Mouse (Mus musculus): Measurements from ENCODE around the gene Ntan1. TPM values are rescaled to one million over a fixed set of nuclear protein-coding genes. Genes with fewer than 3 reads are reported as not detected.
"Not testable (repeated sequence)": the region's sequence is repeated elsewhere in the genome, so short reads cannot be mapped to it uniquely, and the experiment has no call there.

Ntan1 gene
- total RNA-seq (2015; ENCODE audit: low replicate concordance) (22.0 and 25.6 TPM in 2 replicates), total RNA-seq (2017; ENCODE audit: low replicate concordance) (6.3 and 24.6 TPM in 2 replicates)

DNA sequence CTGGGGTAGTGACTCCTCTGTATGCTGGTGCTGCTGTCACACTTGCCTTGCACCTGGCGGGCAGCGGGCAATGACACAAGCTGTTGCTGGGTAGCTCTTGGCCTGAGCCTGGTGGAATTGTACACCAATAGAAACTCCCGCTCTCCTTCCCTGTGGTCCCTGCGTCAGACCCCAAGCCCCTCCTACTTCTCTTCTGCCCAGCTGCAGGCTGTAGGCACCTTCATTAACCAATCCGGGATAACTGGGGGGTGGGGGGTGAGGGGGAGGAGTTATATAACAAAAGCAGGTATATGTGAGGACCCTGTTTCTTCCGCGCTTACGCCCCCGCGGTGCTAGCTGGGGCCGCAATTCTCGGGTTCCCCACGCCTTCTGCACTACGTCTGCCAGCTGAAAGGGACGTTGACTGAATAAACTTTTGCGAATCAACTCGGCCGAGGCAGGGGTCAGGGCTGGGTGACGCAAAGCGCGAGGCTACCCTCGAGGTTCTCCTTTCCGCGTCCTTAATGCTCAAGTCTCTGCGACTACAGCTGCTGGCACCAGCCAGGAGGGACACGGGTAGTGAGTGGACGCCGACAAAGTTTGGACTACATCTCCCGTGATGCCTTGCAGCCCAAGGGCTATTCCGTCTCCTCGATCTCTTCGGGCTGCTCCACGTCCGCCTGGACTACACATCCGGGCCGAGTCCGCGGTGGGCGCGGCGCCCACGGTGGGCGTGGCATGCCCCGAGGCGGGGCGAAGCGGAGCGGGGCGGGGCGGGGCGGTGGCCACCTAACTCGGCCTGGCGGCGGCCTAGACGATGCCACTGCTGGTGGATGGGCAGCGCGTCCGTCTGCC is at the start of gene Ntan1:
Gene Ntan1 (plus strand): TSS at position 286 of the 834 bp plus-strand sequence.
- ATAC-seq (replicated peaks; ENCODE audit: low FRiP score, poor library complexity, severe bottlenecking) = peak; percentile 95

DNA sequence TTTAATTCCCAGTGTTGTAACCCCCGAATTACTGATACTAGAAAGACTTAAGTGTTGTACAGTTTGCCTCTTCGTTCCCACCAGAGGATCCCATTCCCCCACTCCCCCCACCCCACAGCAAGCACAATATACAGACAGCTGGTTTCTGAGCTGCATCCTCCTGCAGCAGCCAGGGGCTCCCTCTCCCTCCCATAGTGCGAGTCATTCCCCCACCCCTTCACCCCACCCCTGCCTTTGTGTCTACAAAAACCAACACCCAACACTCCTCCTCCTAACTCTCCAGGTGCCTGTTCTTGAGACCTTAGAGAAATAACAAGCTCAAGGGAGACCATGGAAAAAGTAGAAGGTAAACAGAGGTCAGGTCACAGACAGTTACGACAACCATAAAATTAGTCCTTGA is 47.0 kb upstream of the Ntan1 start:
- ATAC-seq (replicated peaks; ENCODE audit: low FRiP score, poor library complexity, severe bottlenecking) = not testable (repeated sequence)

DNA sequence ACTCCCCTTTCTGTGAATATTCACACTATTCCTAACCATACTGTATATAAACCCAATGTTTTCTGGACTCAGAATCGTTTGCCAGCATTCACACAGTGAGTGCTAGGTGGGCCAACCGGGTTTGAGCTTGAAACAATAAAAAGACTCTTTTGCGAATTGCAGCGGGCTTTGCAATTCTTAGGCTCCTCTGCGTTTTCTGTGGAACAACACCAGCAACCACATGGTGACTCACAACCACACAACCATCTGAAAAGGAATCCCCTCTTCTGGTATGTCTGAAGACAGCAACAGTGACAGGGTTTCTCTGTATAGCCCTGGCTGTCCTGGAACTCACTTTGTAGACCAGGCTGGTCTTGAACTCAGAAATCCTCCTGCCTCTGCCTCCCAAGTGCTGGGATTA is 46.6 kb upstream of the Ntan1 start:
- ATAC-seq (replicated peaks; ENCODE audit: low FRiP score, poor library complexity, severe bottlenecking) = not testable (repeated sequence)

DNA sequence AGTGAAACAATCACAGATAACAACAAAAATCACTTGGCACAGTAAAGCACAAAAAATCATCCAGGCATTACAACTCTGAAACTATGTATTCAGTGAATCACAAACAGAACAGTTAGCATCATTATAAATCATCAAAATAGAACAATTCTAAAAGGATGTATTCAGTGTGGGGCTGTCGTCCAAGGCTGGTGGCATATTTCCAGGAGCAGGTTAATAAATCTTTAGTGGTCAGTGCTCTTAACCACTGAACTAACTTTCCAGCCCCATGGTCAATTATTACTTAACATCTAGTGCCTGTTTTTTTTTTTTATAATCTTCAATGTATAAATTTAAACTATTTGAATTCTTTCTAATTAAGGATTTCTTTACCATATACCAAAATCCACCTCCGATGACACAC is 44.6 kb upstream of the Ntan1 start:
- ATAC-seq (replicated peaks; ENCODE audit: low FRiP score, poor library complexity, severe bottlenecking) = not testable (repeated sequence)

DNA sequence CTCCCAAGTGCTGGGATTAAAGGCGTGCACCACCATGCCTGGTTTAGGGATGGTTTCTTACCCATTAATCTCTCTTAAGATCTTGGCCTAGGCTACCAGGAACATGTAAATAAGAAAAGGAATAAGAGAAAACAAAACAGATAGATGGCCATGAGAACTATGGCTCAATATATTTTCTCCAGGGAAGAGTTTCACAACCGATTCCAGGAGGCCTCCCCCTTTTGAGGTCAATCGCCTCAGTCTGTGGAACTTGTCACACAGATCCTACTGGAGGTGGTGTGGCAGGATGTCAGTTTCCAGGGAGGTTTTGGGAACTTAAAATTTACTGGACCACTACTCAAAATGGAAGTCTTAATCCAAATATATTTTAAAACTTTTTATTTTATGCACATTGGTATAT is 44.0 kb upstream of the Ntan1 start:
- not testable (repeated sequence) for ATAC-seq (replicated peaks; ENCODE audit: low FRiP score, poor library complexity, severe bottlenecking)

DNA sequence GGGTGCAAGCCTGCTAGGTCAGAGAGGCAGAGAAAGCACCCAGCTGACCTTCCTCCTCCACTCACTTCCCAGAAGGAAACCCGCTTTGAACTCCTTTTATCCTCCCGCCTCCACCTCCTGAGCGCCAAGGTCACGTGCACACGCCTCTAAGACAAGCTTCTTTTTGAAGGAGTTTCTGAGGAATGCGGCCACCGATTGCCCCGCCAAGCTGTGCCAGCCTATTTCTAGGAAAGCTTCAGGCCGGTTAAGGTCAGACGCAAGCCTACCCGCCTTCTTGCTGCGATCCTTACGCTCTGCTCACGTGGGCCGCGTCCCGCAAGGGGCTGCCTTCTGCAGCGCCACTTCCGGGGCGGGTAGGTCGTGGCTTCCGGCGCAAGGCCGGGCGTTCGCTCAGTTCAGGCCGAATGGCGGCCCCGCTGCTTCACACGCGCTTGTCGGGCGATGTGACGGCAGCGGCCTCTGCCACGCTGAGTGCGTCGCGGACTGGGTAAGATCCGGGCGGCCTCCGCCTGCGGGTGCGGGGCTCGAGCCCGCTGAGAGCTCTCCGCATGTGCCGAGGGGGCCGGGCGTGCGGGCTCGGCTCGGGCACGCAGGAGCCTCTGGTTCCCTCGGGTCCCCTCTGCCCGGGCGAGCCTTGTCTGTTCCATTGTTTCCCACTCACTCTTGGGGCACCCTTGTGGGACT is 38.1 kb upstream of the Ntan1 start, which contains the start of gene Rrn3:
Gene Rrn3 (plus strand): TSS at position 356 of the 684 bp plus-strand sequence.
- ATAC-seq (replicated peaks; ENCODE audit: low FRiP score, poor library complexity, severe bottlenecking) = peak; percentile 99

DNA sequence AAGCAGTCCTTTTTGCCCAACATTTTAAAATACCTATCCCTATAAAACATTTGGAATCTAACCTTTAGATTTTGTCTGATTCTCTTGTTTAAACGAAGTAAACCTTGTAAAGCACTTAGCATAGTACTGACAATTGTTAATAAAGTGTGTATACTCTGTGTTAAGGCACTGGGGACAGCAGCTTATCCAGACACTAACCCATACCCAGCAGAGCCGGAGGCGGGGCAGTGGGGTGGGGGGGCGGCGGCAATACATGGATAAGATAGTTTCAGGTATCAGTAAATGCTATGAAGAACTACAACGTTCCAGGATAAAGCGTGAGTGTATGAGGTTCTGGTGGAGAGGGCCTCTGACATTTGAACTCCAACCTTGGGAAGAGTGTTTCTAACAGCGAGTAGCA is 37.4 kb upstream of the Ntan1 start:
- no peak for ATAC-seq (replicated peaks; ENCODE audit: low FRiP score, poor library complexity, severe bottlenecking)

DNA sequence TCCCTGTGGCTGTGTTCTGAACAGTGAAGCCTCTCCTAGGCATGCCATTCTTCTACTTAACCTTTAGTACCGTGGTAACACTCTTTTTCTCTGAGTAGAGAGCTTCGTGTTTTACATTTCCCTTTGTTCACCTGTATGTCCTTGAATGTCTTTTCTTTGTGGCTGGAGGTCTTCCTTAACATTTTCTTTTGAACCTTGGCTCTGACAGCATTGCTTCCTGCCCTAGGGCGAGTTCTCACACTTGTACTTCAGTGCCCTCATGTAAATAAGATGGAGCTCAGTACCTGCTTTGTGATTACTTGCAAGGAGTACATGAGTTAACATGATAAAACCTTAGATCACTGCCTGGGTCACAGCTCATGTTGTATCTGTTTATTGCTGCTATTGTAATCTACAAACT is 32.7 kb upstream of the Ntan1 start:
- ATAC-seq (replicated peaks; ENCODE audit: low FRiP score, poor library complexity, severe bottlenecking) = no peak

DNA sequence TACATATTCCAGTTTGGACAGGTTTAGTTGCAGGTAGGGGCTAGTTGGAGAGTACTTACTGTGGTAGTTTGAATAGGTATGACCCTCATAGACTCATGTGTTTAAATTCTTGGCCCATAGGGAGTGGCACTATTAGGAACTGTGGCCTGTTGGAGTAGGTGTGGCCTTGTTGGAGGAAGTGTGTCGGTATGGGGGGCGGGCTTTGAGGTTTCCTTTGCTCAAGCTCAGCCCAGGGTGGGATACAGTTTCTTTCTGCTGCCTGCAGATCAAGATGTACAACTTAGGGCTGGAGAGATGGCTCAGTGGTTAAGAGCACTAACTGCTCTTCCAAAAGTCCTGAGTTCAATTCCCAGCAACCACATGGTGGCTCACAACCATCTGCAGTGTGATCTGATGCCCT is 25.2 kb upstream of the Ntan1 start:
- not testable (repeated sequence) for ATAC-seq (replicated peaks; ENCODE audit: low FRiP score, poor library complexity, severe bottlenecking)

DNA sequence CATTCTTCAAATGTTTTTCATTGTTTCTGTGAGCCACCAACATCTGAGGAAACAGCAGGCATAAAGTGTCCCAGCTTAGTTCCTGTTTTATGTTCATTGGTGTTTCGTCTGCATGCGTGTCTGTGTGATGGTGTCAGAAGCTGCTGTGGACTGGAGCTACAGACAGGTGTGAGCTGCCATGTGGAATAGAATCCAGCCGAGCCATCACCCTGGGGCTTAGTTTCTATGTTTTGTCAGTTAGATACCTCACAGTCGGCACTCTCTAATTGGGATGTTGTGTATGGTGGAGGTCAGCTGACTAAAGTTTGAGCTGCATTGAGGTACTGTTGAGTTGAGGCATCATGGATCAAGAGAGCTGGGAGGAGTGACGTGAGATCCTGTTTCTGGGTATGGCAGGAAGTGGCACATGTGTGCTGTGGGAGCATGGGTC is 21.9 kb upstream of the Ntan1 start:
- ATAC-seq (replicated peaks; ENCODE audit: low FRiP score, poor library complexity, severe bottlenecking) = no peak

DNA sequence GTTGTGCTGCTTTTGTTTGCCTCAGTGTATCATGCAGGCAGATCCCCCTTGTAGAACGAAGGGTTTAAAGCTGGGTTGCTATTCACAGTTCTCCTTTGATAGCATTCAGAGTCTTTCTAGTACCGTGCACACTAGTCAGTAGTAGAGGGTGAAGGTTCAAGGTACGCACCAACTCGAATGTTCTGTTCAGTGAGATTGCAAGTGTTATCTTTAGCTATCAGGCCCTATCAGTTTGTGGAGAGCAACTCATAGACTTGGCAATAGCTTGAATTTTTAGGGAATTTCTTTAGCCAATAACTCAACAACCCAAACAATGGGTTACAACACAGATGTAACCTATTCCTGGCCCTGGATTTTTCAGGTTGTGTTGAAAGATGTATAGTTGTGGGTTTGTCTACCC is 17.4 kb upstream of the Ntan1 start:
- ATAC-seq (replicated peaks; ENCODE audit: low FRiP score, poor library complexity, severe bottlenecking) = no peak

DNA sequence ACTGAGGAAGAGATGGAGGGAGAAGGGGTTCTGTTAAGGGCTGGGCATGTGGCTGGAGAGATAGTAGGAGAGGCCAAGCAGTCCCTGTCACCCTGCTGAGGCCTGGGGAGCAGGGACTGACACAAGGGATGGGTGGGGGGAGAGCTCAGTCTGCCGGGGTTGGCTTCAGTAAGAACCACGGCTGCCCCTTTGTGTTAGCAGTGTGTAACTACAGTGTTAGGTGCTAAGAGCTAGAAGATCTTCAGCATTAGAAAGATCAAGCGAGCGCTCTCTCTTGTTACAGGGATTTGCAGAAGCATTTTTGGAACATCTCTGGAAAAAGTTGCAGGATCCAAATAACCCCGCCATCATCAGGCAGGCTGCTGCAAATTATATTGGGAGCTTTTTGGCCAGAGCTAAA is 14.0 kb upstream of the Ntan1 start:
- ATAC-seq (replicated peaks; ENCODE audit: low FRiP score, poor library complexity, severe bottlenecking) = no peak

DNA sequence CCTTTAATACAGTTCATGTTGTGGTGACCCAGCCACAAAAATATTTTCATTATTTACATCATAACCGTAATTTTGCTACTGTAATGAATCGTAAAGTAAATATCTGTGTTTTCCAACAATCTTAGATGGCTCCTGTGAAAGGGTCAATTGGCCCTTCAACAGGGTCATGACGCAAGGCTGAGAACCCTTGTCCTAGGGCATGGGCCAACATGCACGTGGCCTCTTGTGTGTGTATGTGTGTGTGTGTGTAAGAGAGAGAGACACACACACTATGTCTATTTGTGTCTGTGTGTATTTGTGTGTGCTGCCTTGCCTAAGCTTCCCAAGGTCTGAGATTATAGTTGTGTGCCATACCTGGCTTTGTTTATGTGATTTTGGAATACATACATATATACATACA is 11.0 kb upstream of the Ntan1 start:
- no peak for ATAC-seq (replicated peaks; ENCODE audit: low FRiP score, poor library complexity, severe bottlenecking)

DNA sequence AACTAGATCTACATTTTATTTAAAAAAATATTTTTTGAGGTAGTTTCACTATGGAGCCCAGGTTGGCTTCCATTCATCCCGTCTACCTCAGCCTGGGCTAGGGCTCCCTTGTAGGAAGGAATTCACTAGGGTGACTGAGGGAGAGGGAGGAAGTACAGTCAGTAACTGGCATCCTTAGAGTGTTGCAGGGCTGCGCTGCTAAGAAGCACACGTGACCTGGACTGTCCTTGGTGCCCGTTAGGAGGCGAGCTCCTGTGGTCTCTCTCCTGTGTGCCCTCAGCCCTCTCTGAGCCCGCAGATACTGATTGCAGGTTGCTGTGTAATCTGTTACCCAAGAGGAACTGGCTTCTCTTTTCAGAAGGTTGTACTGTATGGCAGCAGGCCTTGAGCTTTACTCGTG is 10.2 kb upstream of the Ntan1 start:
- ATAC-seq (replicated peaks; ENCODE audit: low FRiP score, poor library complexity, severe bottlenecking) = no peak

DNA sequence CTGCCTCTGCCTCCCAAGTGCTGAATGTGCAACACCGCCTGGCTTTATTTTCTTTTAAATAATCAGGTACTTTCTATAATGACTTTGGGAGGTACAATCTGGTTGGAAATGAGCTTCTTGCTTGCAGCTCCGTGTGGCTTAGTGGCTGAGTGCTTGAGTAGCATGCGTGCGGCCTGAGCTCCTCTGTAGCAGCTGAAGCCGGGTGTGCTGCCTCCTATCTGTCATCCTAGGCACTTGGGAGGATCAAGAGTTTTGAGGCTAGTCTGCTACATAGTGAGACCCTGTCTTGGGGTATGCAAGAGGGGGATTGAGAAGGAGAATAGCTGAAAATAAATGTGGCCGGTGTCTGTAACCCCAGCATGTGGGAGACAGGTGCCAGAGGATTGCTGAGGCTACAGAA is 6.5 kb upstream of the Ntan1 start:
- no peak for ATAC-seq (replicated peaks; ENCODE audit: low FRiP score, poor library complexity, severe bottlenecking)

DNA sequence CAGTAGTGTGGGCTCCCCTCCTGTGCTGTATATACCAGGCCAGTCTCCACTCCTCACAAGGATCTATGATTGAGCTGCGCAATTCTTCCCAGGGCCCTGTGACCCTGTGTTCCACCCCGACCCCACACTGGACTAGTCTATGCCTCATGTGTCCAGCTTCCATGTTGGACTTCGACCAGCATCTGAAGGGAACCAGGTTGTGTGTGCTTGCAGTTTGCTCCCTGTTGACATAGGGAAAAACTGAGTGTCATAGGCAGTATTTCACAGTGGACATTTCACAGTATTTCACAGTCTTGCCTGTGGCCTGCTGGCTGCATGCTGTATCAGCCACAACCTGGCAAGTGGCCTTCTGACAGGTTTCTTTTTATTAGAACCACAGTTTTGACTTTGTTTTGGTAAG is 5.4 kb upstream of the Ntan1 start:
- ATAC-seq (replicated peaks; ENCODE audit: low FRiP score, poor library complexity, severe bottlenecking) = no peak

DNA sequence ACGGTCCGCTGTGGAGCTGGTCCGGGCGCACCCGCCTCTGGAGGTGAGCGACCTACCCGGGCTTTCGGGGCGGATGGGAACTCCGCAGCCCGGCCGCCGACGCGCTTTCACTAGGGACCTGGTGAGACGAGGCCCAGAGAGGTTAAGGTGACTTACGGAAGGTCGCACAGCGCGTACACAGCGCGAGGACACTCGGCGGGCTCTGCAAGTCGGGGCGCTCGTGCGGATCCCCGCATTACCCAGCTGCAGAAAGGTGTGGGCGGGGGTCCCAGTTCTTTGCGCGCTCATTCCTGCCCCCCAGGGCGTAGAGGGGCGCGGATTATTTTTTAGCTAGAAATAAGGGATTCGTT is 724 bp downstream of the Ntan1 start:
- ATAC-seq (replicated peaks; ENCODE audit: low FRiP score, poor library complexity, severe bottlenecking) = no peak

DNA sequence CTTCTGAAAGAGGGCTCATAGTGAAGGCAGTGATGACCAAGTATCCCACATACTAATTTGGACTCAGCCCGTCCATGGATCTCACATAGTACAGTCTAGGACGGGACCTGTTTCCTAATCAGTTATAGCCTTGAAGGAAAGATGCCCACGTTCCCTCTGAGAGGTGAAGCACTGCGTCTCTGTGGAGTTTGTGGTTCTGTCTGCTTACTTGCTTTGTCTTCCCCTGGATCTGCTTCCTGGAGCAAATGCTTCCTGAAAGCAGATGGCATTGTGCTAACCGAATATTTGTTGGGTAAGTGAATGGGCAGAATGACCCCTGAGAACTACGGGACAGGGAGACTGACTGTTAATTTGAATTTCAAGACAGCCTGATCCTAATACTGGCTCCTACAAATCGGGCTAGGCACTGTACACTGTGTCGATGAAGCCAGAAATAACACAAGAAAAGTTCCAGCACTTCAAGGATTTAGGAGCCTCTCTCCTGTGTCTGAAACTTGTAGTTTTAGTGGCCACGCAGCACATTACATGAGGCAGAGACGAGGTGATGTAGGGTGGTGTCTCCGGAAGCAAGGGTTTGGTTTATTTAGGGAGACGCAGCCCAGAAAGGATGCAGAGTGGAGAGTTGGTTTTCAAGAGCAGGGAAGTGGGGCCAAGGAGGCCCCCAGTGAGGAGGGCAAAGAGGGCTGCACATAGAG is 1.3 kb downstream of the Ntan1 start:
- ATAC-seq (replicated peaks; ENCODE audit: low FRiP score, poor library complexity, severe bottlenecking) = no peak

DNA sequence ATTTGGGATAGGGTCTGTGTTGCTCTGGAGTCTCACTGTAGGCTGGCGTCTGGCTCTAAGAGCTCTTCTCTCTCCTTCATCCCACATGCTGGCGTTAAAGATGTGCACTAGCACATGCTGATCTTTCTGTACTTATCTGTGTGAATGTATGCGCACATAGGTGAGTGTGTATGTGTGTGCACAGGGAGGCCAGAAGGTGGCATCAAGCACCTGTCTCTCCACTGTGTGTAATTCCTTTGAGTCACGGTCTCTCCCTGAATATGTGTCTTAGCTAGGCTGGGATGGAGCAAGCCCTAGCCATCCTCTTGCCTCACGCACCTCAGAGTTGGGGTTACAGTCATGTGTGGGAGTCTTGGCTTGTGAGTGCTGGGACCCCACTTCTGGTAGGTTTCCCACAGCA is 2.1 kb downstream of the Ntan1 start:
- ATAC-seq (replicated peaks; ENCODE audit: low FRiP score, poor library complexity, severe bottlenecking) = no peak

DNA sequence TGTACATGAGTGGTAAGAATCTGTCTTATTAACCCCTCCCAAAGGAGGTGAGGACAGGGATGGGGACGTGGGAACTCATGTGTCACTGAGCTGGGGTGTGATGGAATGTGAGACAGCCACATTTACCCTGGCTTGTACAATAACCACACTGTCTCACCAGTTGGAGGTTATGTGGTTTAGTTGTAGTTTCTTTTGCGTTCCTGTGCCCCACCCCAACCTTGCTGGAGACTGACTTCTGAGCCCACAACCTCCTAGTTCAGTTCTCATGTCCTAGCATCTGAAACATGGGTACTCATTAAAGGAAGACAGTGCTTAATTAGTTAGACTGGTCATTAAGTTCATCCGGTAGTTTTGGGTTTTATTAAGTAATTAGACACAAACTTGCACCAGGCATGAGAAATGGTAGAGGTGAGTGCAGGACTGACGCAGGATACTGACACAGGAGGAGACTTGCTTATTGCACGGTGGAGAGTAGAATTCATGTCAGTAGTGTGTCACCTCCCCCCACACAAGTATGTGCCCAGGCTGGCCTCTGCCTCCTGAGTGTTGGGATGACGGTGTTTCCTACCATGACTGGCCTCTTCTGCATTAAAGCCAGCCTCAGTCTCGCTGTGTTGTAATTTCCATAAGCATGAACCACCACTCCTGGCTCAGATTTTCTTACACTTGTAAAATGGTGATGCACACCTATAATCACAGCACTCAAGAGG is 7.3 kb downstream of the Ntan1 start:
- ATAC-seq (replicated peaks; ENCODE audit: low FRiP score, poor library complexity, severe bottlenecking) = no peak
